Mouse (Mus musculus) layer of hippocampus, adult 2 months (tissue): Measurements from ENCODE around the gene Sppl2a. TPM values are rescaled to one million over a fixed set of nuclear protein-coding genes. Genes with fewer than 3 reads are reported as not detected.
A peak's percentile ranks its signal among the peaks of the same experiment; 100 is the strongest.

Experiments
- DNase-seq, 2 experiments: peaks; one replicate each; pipeline ENCODE4 v3.0.0; 2022; ENCODE audit warnings: low spot score in 2 of 2
- H3K27ac ChIP-seq: fragments of 200-600 bp; 2 replicates; pipeline ENCODE4 v1.8.1; 2022
- H3K4me3 ChIP-seq: fragments of 200-600 bp; 2 replicates; pipeline ENCODE4 v1.8.1; 2022; ENCODE audit warnings: mild to moderate bottlenecking
- CTCF ChIP-seq: fragments of 200-600 bp; conservative IDR thresholded peaks from 2 replicates; pipeline ENCODE4 v1.8.1; 2022; ENCODE audit warnings: antibody characterized with exemption, mild to moderate bottlenecking, moderate library complexity
- microRNA-seq, 2 experiments: library from miRNA; unstranded; fragments of <30 nt; microRNA quantifications; one replicate each; pipeline ENCODE4 v1.2.0; 2021
- total RNA-seq, 2 experiments: library from RNA; stranded (reverse); gene quantifications; 2 replicates each; pipeline ENCODE4 v1.2.3; 2021

The Sppl2a gene
- total RNA-seq, 2 experiments from 2014 or later, result 28.5 to 29.1 TPM

- no peak for TF ChIP-seq CTCF
- H3K27ac ChIP-seq, result no peak overlapping the region
- DNase-seq, result no peak
- no peak overlapping the region for H3K4me3 ChIP-seq
Measured at GRCm38 (mm10) chr2:126877991-126878390, 55.0 kb downstream of the Sppl2a start.

DNA sequence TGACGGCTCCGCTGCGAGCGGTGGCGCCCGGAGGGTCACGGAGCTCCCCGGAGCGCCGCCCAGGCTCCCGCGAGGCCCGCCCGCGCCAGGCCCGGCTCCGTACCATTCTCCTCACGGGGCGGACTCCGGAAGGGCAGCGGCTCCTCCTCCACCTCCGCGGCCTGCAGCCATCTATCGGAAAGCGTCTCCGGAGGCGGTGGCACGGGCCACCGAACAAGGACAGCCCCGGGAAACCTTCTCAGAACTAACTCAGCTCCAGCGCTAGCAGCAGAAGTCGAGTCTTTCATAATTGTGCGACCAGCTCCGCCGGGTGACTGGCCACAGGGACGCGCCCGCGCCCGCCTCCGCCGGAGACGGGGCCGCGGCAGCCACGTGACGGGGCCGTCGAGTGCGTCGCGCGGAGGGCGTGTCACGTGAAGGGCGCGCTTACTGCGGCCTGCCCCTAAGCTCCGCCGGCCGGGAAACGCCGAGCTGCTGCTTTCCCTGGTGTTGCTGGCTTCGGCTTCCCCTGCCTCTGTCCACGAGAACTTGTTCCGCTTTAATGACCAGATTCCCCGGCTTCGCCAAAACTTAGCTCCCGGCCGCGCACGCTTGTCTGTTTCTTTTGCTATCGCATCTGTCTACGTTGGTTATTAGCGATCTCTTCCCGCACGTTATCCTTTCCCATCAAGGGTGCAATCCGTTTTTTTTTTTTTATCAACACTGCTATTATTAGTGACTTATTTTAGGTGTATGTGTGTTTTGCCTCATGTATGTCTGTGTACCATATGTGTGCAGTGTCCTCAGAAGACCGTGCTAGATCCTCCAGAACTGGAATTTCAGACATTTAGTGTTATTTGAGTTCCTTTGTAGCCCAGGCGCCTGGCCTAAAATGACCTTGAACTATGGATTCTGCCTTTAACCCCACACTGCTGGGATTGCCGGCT is 56.9 kb downstream of the Sppl2a start, which contains the start of gene Trpm7:
TSS of gene Trpm7 (minus strand) at position 360 of the 926 bp plus-strand sequence.
- TF ChIP-seq CTCF, result no peak
- H3K4me3 ChIP-seq, result peak within 1 kb of the TSS; percentile 91

DNA sequence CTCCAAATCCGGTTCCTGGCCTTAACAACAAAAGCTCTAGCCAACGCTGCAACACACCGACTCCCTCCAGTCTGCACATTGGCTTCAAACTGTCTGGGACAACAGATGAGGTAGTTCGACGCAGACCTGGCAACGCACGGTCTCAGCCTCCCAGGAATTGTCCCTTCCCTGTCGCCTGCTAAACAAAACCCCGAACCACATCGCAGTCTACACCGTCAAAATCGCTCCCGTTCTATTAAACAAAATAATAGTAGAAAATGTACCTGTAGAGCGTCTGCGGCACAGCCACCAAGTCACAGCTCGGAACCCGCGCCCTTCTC is 57.6 kb downstream of the Sppl2a start:
- peak overlapping the region; percentile 91 for H3K4me3 ChIP-seq
- TF ChIP-seq CTCF, result no peak
- DNase-seq, result peak; percentile 20 to 36
- peak overlapping the region; percentile 99 for H3K27ac ChIP-seq

More for the DNA sequence above, 56.9 kb downstream of the Sppl2a start, which contains the start of gene Trpm7:
- peak within 1 kb of the TSS; percentile 99 for H3K27ac ChIP-seq
- peak; percentile 91 for DNase-seq

DNA sequence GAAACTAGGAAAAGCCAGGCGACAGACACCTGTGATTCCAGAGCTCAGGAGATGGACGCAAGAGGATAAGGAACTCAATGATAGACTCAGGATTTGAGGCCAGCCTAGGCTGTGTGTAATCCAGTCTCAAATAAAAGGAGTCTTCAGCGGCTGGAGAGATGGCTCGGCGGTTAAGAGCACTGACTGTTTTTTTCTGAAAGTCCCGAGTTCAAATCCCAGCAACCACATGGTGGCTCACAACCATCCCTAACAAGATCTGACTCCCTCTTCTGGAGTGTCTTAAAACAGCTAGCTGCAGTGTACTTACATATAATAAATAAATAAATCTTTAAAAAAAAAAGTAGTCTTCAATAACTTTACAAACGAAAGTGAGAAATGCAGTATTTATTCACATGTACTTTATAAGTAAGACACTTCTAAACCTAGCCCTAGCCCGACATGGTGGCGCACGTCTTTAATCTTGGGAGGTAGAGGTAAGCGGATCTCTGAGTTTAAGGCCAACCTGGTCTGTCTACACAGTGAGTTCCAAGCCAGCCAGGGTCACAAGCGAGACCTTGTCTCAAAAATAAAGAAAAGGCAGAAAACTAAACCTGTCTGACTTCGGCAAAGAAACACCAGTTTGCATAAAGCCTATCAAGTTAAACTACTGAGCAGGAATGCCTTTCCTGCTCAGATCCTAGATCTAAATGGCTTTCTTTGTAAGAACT is 58.1 kb downstream of the Sppl2a start:
- peak overlapping the region; percentile 99 for H3K27ac ChIP-seq
- no peak for DNase-seq
- peak; percentile 58 for TF ChIP-seq CTCF
- H3K4me3 ChIP-seq, result peak overlapping the region; percentile 91

- H3K27ac ChIP-seq, result no peak overlapping the region
- DNase-seq, result no peak
- H3K4me3 ChIP-seq, result no peak overlapping the region
- no peak for TF ChIP-seq CTCF
Measured at GRCm38 (mm10) chr2:126866301-126866700, 66.7 kb downstream of the Sppl2a start.

- H3K4me3 ChIP-seq, result no peak overlapping the region
- no peak for TF ChIP-seq CTCF
- no peak for DNase-seq
- H3K27ac ChIP-seq, result no peak overlapping the region
Measured at GRCm38 (mm10) chr2:126865501-126866199, 67.4 kb downstream of the Sppl2a start.

GRCm38 (mm10) chr2:126865026-126865425 is 68.0 kb downstream of the Sppl2a start:
- no peak overlapping the region for H3K4me3 ChIP-seq
- no peak overlapping the region for H3K27ac ChIP-seq
- no peak for DNase-seq
- no peak for TF ChIP-seq CTCF

DNA sequence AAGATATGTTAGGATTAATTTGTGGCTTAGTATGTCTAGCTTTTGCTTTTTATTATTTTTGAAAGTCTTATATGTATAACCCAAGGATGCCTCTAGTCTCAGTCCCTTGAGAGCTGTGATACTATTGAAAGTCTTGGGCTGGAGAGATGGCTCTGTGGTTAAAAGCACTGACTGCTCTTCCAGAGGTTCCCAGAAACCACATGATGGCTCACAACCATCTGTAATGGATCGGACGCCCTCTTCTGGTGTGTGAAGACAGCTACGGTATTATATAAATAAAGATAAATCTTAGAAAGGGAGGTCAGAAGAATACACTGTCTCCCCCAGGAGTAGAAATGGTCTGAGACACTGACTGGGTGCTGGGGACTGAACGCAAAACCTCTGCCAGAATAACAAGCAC is 88.3 kb downstream of the Sppl2a start:
- TF ChIP-seq CTCF, result no peak
- no peak overlapping the region for H3K4me3 ChIP-seq
- no peak overlapping the region for H3K27ac ChIP-seq
- DNase-seq, result no peak

Small RNA genes lying within 50 kb of the gene (microRNA-seq; reads per million reads assigned to microRNA genes)
- gene Mir3473g, result 0.96 to 1.8 reads per million in 2 experiments

Other genes starting within 250 kb of the Sppl2a start
- gene Usp8, start 225.9 kb downstream of the Sppl2a start, total RNA-seq, result 10 to 100 TPM; 50.9 to 53.3 TPM
- 1 to 10 TPM; 3.0 to 3.3 TPM for gene Usp50, start 149.8 kb downstream of the Sppl2a start, total RNA-seq
- gene Trpm7, start 57.0 kb downstream of the Sppl2a start, total RNA-seq, result 10 to 100 TPM; 40.6 to 52.0 TPM
- gene Ap4e1, start 75.5 kb upstream of the Sppl2a start, total RNA-seq, result 10 to 100 TPM; 12.3 to 13.1 TPM
- gene Blvra, start 137.4 kb upstream of the Sppl2a start, total RNA-seq, result 10 to 100 TPM; 17.3 to 20.2 TPM
- gene Ncaph, start 200.7 kb upstream of the Sppl2a start, total RNA-seq, result 1 to 10 TPM; 1.3 to 1.6 TPM
- gene Itpripl1, start 210.2 kb upstream of the Sppl2a start, total RNA-seq, result 1 to 10 TPM; 2.6 TPM